Mouse (Mus musculus): ENCODE results near the gene Tmem121. TPM values are rescaled to one million over a fixed set of nuclear protein-coding genes. Genes with fewer than 3 reads are reported as not detected.
"Not testable (repeated sequence)": the region's sequence is repeated elsewhere in the genome, so short reads cannot be mapped to it uniquely, and the experiment has no call there.

Gene Tmem121
- polyA plus RNA-seq, 1 experiment from 2014 or later, result 50.8 TPM

GRCm38 (mm10) chr12:113222121-113222636 is 36.4 kb downstream of the Tmem121 start:
- 12% methylated on average over 8 of the region's 8 CpGs for WGBS
- ATAC-seq, result peak; percentile 57
- H3K27me3 ChIP-seq (replicated peaks; ENCODE audit: control insufficient read depth, insufficient read depth, low read length), result no peaks in the 10 kb centered on the region
- peak overlapping the region; percentile 2; the same call in 1 of the 2 replicates for H3K4me2 ChIP-seq (ENCODE audit: low read length)
- no peaks in the 10 kb centered on the region for H3K9me3 ChIP-seq (ENCODE audit: control insufficient read depth, low read length)
- no peaks in the 10 kb centered on the region for H3K4me1 ChIP-seq (ENCODE audit: control insufficient read depth, insufficient read depth, low read depth, low read length)
- H3K36me3 ChIP-seq (ENCODE audit: control insufficient read depth, insufficient read depth, low read length), result no peaks in the 10 kb centered on the region
- no peak overlapping the region for H3K27ac ChIP-seq (ENCODE audit: low read depth, low read length)
- H3K4me3 ChIP-seq (ENCODE audit: low read length), result no peak overlapping the region
- no peak overlapping the region for H3K9ac ChIP-seq (ENCODE audit: low read depth, low read length)

GRCm38 (mm10) chr12:113222748-113223147 is 37.0 kb downstream of the Tmem121 start:
- 30% methylated on average over 6 of the region's 6 CpGs for WGBS

DNA sequence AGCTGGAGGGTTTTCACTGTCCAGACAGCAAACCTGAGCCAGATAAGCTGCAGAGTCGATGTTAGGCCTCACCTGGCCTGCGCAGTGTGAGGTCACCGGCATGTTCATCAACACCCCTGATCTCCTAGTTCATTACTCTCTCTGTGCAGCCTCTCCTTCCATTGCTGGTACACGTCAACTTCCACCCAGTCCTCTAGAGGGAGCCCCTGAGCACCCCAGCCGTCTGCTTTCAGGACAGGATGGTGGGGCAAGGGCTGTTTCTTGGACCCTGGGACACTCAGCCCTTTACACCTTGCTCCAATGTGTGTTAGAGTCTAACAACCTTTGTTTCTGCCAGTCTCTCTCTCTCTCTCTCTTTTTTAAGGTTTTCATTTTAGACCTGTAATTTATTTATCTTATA is 38.5 kb downstream of the Tmem121 start:
- Histone ChIP-seq H3K27me3 (replicated peaks; ENCODE audit: control insufficient read depth, insufficient read depth, low read length) (no peaks in the 10 kb centered on the region), H3K4me3 (ENCODE audit: low read length) (no peak overlapping the region), H3K9ac (ENCODE audit: low read depth, low read length) (no peak overlapping the region), H3K4me1 (ENCODE audit: control insufficient read depth, insufficient read depth, low read depth, low read length) (no peaks in the 10 kb centered on the region), H3K27ac (ENCODE audit: low read depth, low read length) (no peak overlapping the region), H3K36me3 (ENCODE audit: control insufficient read depth, insufficient read depth, low read length) (no peaks in the 10 kb centered on the region), H3K9me3 (ENCODE audit: control insufficient read depth, low read length) (no peaks in the 10 kb centered on the region), H3K4me2 (ENCODE audit: low read length) (no peak overlapping the region)
- no peak for ATAC-seq
- WGBS, result 83% methylated on average over 5 of the region's 5 CpGs

More at GRCm38 (mm10) chr12:113222748-113223147, 37.0 kb downstream of the Tmem121 start:
- peak; percentile 43 for ATAC-seq
- H3K4me2 ChIP-seq (ENCODE audit: low read length), result no peak overlapping the region
- no peak overlapping the region for H3K27ac ChIP-seq (ENCODE audit: low read depth, low read length)
- no peaks in the 10 kb centered on the region for H3K9me3 ChIP-seq (ENCODE audit: control insufficient read depth, low read length)
- H3K36me3 ChIP-seq (ENCODE audit: control insufficient read depth, insufficient read depth, low read length), result no peaks in the 10 kb centered on the region
- no peaks in the 10 kb centered on the region for H3K4me1 ChIP-seq (ENCODE audit: control insufficient read depth, insufficient read depth, low read depth, low read length)
- no peaks in the 10 kb centered on the region for H3K27me3 ChIP-seq (replicated peaks; ENCODE audit: control insufficient read depth, insufficient read depth, low read length)
- no peak overlapping the region for H3K9ac ChIP-seq (ENCODE audit: low read depth, low read length)
- no peak overlapping the region for H3K4me3 ChIP-seq (ENCODE audit: low read length)

- Histone ChIP-seq H3K9ac (ENCODE audit: low read depth, low read length) (no peak overlapping the region), H3K27ac (ENCODE audit: low read depth, low read length) (no peak overlapping the region), H3K4me1 (ENCODE audit: control insufficient read depth, insufficient read depth, low read depth, low read length) (no peaks in the 10 kb centered on the region), H3K9me3 (ENCODE audit: control insufficient read depth, low read length) (no peaks in the 10 kb centered on the region), H3K4me3 (ENCODE audit: low read length) (no peak overlapping the region), H3K36me3 (ENCODE audit: control insufficient read depth, insufficient read depth, low read length) (no peaks in the 10 kb centered on the region), H3K4me2 (ENCODE audit: low read length) (no peak overlapping the region), H3K27me3 (replicated peaks; ENCODE audit: control insufficient read depth, insufficient read depth, low read length) (no peaks in the 10 kb centered on the region)
- ATAC-seq, result no peak
- WGBS, result 95% methylated on average over 6 of the region's 6 CpGs
These were observed 39.0 kb downstream of the Tmem121 start for GRCm38 (mm10) chr12:113224687-113225091.

DNA sequence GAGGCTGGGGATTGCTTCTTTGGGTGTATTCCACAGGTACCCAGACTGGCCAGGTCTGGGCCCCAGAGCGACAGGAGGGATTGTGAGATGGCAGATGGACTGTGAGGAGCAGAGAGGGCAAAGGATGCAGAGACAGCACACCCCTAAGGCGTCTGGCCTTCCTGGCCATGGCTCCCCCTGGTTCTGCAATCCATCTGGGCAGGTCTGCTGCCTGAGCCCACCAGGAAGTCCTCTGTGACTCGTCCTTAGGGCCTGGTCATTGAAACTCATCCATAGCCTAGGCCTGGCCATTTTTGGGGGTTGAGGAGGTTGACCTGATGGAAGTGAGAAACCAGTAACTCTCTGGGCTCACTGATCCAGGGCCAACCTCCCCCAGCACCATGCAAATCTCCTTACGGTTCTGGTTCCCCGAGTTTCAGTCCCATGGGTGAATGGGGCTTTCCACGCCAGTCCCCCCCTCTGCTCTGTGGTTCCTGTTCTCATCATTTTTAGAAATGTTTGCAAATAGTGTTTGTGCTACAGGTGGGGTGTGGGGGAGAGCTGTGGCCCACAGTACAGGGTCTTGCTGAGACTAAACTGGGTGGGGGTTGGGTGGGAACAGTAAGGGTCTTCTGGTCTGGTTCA is 42.4 kb downstream of the Tmem121 start:
- H3K9ac ChIP-seq (ENCODE audit: low read depth, low read length), result no peak overlapping the region
- H3K9me3 ChIP-seq (ENCODE audit: control insufficient read depth, low read length), result no peaks in the 10 kb centered on the region
- no peak overlapping the region for H3K4me3 ChIP-seq (ENCODE audit: low read length)
- no peaks in the 10 kb centered on the region for H3K4me1 ChIP-seq (ENCODE audit: control insufficient read depth, insufficient read depth, low read depth, low read length)
- no peaks in the 10 kb centered on the region for H3K27me3 ChIP-seq (replicated peaks; ENCODE audit: control insufficient read depth, insufficient read depth, low read length)
- H3K27ac ChIP-seq (ENCODE audit: low read depth, low read length), result no peak overlapping the region
- no peak for ATAC-seq
- 83% methylated on average over 6 of the region's 6 CpGs for WGBS
- H3K4me2 ChIP-seq (ENCODE audit: low read length), result no peak overlapping the region
- H3K36me3 ChIP-seq (ENCODE audit: control insufficient read depth, insufficient read depth, low read length), result no peaks in the 10 kb centered on the region

GRCm38 (mm10) chr12:113230741-113231140 is 45.0 kb downstream of the Tmem121 start:
- no peak for ATAC-seq
- Histone ChIP-seq H3K27ac (ENCODE audit: low read depth, low read length) (no peak overlapping the region), H3K4me3 (ENCODE audit: low read length) (no peak overlapping the region), H3K4me1 (ENCODE audit: control insufficient read depth, insufficient read depth, low read depth, low read length) (no peaks in the 10 kb centered on the region), H3K36me3 (ENCODE audit: control insufficient read depth, insufficient read depth, low read length) (no peaks in the 10 kb centered on the region), H3K9me3 (ENCODE audit: control insufficient read depth, low read length) (no peaks in the 10 kb centered on the region), H3K4me2 (ENCODE audit: low read length) (no peak overlapping the region), H3K27me3 (replicated peaks; ENCODE audit: control insufficient read depth, insufficient read depth, low read length) (no peaks in the 10 kb centered on the region), H3K9ac (ENCODE audit: low read depth, low read length) (no peak overlapping the region)
- 87% methylated on average over 4 of the region's 4 CpGs for WGBS

DNA sequence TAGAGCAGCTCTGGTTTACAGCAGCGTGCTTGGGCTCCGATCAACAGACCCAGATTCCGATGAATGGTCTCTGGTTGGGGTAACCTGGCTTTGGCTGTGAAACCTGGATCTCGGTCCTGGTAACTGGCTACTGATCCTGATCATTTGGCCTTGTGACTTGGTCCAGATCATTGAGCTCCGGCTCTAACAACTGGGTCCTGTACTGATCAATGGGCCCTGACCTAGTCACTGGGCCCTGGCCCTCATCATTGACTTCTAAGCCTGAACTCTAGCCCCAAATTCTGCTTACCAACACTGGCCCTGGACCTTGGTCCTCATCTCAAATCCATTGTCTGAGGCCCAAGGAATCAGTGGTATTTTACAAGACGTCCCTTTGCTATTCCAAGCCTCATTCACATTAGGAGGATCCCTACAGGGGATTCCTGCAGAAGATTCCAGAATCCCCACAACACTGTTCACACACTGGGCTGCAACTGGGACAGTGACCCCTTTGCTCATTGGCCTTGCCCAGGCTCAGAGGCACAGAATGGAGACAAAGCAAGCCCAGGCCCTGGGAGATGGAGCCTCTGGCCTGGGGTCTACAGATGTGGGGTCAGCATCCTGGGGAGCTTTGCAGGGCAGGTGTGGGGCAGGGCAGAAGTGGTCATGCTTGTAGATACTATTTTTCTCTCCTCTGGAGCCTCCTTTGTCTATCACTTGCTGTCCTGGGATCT is 46.0 kb downstream of the Tmem121 start:
- WGBS, result 84% methylated on average over 6 of the region's 6 CpGs
- ATAC-seq, result not testable (repeated sequence)

GRCm38 (mm10) chr12:113232264-113232750 is 46.6 kb downstream of the Tmem121 start:
- WGBS, result 38% methylated on average over 1 of the region's 1 CpGs
- not testable (repeated sequence) for H3K4me3 ChIP-seq (ENCODE audit: low read length); H3K27ac ChIP-seq (ENCODE audit: low read depth, low read length); H3K4me2 ChIP-seq (ENCODE audit: low read length); ATAC-seq; H3K4me1 ChIP-seq (ENCODE audit: control insufficient read depth, insufficient read depth, low read depth, low read length); H3K9me3 ChIP-seq (ENCODE audit: control insufficient read depth, low read length); H3K36me3 ChIP-seq (ENCODE audit: control insufficient read depth, insufficient read depth, low read length); H3K9ac ChIP-seq (ENCODE audit: low read depth, low read length); H3K27me3 ChIP-seq (replicated peaks; ENCODE audit: control insufficient read depth, insufficient read depth, low read length)

More for the DNA sequence above, 46.0 kb downstream of the Tmem121 start:
- H3K9ac ChIP-seq (ENCODE audit: low read depth, low read length); H3K4me1 ChIP-seq (ENCODE audit: control insufficient read depth, insufficient read depth, low read depth, low read length); H3K4me2 ChIP-seq (ENCODE audit: low read length); H3K27me3 ChIP-seq (replicated peaks; ENCODE audit: control insufficient read depth, insufficient read depth, low read length); H3K36me3 ChIP-seq (ENCODE audit: control insufficient read depth, insufficient read depth, low read length); H3K9me3 ChIP-seq (ENCODE audit: control insufficient read depth, low read length); H3K4me3 ChIP-seq (ENCODE audit: low read length); H3K27ac ChIP-seq (ENCODE audit: low read depth, low read length): not testable (repeated sequence)

All from hindbrain, embryonic 16.5 days (tissue).